Mouse (Mus musculus): ENCODE results near the gene Rnf220. TPM values are rescaled to one million over a fixed set of nuclear protein-coding genes. Genes with fewer than 3 reads are reported as not detected.

Rnf220 gene
- polyA plus RNA-seq, 1 experiment from 2014 or later = 102 TPM

- H3K9me3 ChIP-seq (replicated peaks) = no peaks in the 10 kb centered on the region
- peaks cover 100% of the 10 kb centered on the region for H3K27me3 ChIP-seq (ENCODE audit: low read depth, poor library complexity, severe bottlenecking)
- DNase-seq (ENCODE audit: low spot score) = no peak
- peaks cover 61% of the 10 kb centered on the region for H3K4me1 ChIP-seq
- 61% methylated on average over 16 of the region's 16 CpGs for WGBS
- H3K36me3 ChIP-seq = no peaks in the 10 kb centered on the region
- peak overlapping the region; percentile 13; the same call in 1 of the 2 replicates for H3K27ac ChIP-seq (replicated peaks)
- no peak overlapping the region for H3K4me3 ChIP-seq
These were observed 135.9 kb downstream of the Rnf220 start for GRCm38 (mm10) chr4:117360713-117361557.

DNA sequence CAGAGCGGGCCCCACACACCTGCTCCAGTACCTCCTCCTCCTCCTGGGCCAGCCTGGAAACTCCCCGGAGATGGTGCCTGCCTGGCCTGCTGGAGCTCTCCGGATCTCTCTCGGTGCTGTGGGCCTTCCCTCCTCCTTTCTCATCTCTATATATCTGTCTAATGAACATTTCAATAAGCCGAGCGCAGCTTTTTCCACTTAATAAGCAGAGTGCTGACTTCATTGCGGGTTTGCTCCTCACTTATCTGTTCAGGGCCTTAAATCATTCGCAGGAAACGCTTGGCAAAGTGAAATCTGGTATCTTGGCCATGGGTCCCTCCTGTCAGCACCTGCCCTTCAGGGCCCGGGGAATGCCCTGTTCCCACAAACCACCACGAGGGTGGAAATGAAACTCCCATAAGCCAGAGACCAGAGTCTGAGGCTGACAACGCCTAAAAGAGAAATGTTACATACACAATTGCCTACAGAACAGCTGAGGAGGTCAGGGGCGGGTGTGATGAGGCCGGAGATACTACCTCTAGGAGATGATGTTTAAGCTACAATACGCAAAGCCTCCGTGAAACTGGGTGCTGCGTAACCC is 137.0 kb downstream of the Rnf220 start:
- H3K4me1 ChIP-seq = peaks cover 67% of the 10 kb centered on the region
- no peak for DNase-seq (ENCODE audit: low spot score)
- no peaks in the 10 kb centered on the region for H3K36me3 ChIP-seq

DNA sequence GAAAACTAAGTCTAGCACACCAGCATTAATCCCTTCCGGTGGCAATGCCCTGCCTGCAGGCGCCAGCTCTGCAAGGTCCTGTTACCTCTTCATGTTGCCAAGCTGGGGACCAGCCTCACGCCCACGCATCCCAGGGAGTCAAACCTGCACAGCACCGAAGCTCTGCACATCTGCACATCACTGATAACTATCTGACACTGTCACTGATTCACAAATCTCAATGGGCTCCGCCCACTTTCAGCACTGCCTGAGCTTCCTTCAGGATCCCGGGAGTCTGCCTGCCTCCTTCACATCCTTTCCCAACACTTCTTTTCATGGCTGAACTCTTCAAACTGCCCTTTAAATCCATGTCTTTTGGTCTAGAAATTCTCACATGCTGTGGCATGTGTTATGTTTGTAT is 138.9 kb downstream of the Rnf220 start:
- Histone ChIP-seq H3K27ac (replicated peaks) (no peak overlapping the region), H3K4me1 (peaks cover 79% of the 10 kb centered on the region), H3K27me3 (ENCODE audit: low read depth, poor library complexity, severe bottlenecking) (peaks cover 100% of the 10 kb centered on the region), H3K36me3 (no peaks in the 10 kb centered on the region), H3K4me3 (no peak overlapping the region), H3K9me3 (replicated peaks) (no peaks in the 10 kb centered on the region)
- WGBS = 79% methylated on average over 7 of the region's 7 CpGs
- no peak for DNase-seq (ENCODE audit: low spot score)

More for the DNA sequence above, 137.0 kb downstream of the Rnf220 start:
- peaks cover 100% of the 10 kb centered on the region for H3K27me3 ChIP-seq (ENCODE audit: low read depth, poor library complexity, severe bottlenecking)
- no peak overlapping the region for H3K4me3 ChIP-seq
- 90% methylated on average over 17 of the region's 17 CpGs for WGBS
- H3K9me3 ChIP-seq (replicated peaks) = no peaks in the 10 kb centered on the region
- H3K27ac ChIP-seq (replicated peaks) = no peak overlapping the region

GRCm38 (mm10) chr4:117357104-117357503 is 139.7 kb downstream of the Rnf220 start:
- H3K27me3 ChIP-seq (ENCODE audit: low read depth, poor library complexity, severe bottlenecking) = peaks cover 100% of the 10 kb centered on the region
- no peak overlapping the region for H3K4me3 ChIP-seq
- no peaks in the 10 kb centered on the region for H3K9me3 ChIP-seq (replicated peaks)
- peaks cover 79% of the 10 kb centered on the region for H3K4me1 ChIP-seq
- WGBS = 74% methylated on average over 5 of the region's 5 CpGs
- H3K36me3 ChIP-seq = no peaks in the 10 kb centered on the region
- no peak overlapping the region for H3K27ac ChIP-seq (replicated peaks)
- DNase-seq (ENCODE audit: low spot score) = no peak

DNA sequence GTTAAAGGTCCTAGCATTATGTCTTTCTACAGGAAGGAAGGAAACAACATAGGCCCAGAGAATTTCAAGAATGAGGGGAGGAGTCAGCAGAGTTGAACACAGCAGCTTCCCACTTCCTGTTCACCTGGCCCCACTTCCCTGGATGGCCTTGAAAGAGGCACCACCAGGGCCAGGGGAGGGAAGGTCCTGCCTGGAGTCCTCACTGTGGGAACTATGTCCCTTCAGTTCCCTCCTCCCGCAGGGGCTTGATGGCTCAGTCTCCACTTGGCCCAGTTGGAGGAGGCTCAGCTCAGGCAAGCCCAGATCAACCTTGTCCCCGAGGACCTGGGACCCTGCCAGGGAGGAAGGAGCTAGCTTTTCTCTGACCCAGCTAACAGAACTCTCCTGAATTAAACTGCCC is 140.6 kb downstream of the Rnf220 start:
- H3K9me3 ChIP-seq (replicated peaks) = no peaks in the 10 kb centered on the region

GRCm38 (mm10) chr4:117354651-117355050 is 142.2 kb downstream of the Rnf220 start:
- DNase-seq (ENCODE audit: low spot score) = no peak
- no peaks in the 10 kb centered on the region for H3K9me3 ChIP-seq (replicated peaks)
- H3K4me3 ChIP-seq = no peak overlapping the region
- 74% methylated on average over 6 of the region's 6 CpGs for WGBS
- peaks cover 68% of the 10 kb centered on the region for H3K4me1 ChIP-seq
- H3K27me3 ChIP-seq (ENCODE audit: low read depth, poor library complexity, severe bottlenecking) = peaks cover 100% of the 10 kb centered on the region
- 0 out of 2 replicates have a peak overlapping the region, but pooled peaks have one; percentile 28 for H3K27ac ChIP-seq (replicated peaks)
- H3K36me3 ChIP-seq = no peaks in the 10 kb centered on the region

More for the DNA sequence above, 140.6 kb downstream of the Rnf220 start:
- H3K27ac ChIP-seq (replicated peaks) = peak overlapping the region; percentile 23; the same call in 1 of the 2 replicates
- H3K27me3 ChIP-seq (ENCODE audit: low read depth, poor library complexity, severe bottlenecking) = peaks cover 100% of the 10 kb centered on the region
- H3K36me3 ChIP-seq = no peaks in the 10 kb centered on the region
- WGBS = 72% methylated on average over 2 of the region's 2 CpGs
- no peak overlapping the region for H3K4me3 ChIP-seq
- no peak for DNase-seq (ENCODE audit: low spot score)
- peaks cover 72% of the 10 kb centered on the region for H3K4me1 ChIP-seq

DNA sequence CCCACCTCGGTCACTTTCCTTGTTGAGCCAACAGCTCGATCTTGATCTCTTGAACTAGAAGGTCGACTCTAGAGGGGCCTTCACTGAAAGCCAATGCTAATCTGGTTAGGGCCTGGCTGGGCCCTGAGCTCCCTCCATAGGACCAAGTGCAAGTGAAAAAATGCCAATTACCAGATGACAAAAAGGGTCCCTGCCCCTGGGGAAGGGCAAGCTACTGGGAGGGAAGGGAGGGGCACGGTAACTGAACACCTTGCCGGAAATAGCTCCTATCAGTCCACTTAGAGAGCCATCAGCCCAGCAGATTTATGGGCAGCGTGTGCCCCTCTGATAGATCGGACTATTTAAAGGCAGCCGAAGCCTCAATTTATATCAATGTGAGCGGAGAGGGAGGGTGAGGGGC is 143.9 kb downstream of the Rnf220 start:
- Histone ChIP-seq H3K36me3 (no peaks in the 10 kb centered on the region), H3K27me3 (ENCODE audit: low read depth, poor library complexity, severe bottlenecking) (peaks cover 96% of the 10 kb centered on the region), H3K4me1 (peaks cover 66% of the 10 kb centered on the region), H3K4me3 (no peak overlapping the region), H3K27ac (replicated peaks) (no peak overlapping the region), H3K9me3 (replicated peaks) (no peaks in the 10 kb centered on the region)
- WGBS = 78% methylated on average over 9 of the region's 9 CpGs
- DNase-seq (ENCODE audit: low spot score) = no peak

DNA sequence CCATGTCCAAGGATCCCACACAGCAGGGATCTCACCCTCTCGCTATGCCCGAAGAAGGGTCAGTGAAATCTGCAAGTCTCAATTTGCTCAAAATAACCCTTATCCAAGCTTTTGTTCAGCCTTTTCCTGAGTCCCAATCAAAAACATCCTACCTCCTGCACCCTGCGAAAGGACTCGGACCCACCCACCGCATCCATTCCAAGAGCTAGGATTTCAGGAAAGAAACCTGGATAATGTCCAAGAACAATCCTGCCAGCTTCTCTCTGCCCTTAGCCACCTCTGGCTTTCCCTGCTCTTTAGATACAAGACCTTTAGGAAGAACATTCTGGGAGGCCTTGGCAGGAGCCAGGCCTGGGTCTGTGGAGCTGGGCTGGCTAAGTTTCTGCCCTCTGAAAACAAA is 144.8 kb downstream of the Rnf220 start:
- Histone ChIP-seq H3K4me1 (peaks cover 61% of the 10 kb centered on the region), H3K9me3 (replicated peaks) (no peaks in the 10 kb centered on the region), H3K27ac (replicated peaks) (no peak overlapping the region), H3K27me3 (ENCODE audit: low read depth, poor library complexity, severe bottlenecking) (peaks cover 95% of the 10 kb centered on the region), H3K36me3 (no peaks in the 10 kb centered on the region), H3K4me3 (no peak overlapping the region)
- DNase-seq (ENCODE audit: low spot score) = no peak
- 85% methylated on average over 5 of the region's 5 CpGs for WGBS

GRCm38 (mm10) chr4:117350139-117350693 is 146.6 kb downstream of the Rnf220 start:
- H3K27me3 ChIP-seq (ENCODE audit: low read depth, poor library complexity, severe bottlenecking) = peaks cover 93% of the 10 kb centered on the region
- H3K27ac ChIP-seq (replicated peaks) = peak overlapping the region; percentile 3; the same call in 1 of the 2 replicates
- no peak for DNase-seq (ENCODE audit: low spot score)
- H3K4me3 ChIP-seq = no peak overlapping the region
- no peaks in the 10 kb centered on the region for H3K36me3 ChIP-seq
- no peaks in the 10 kb centered on the region for H3K9me3 ChIP-seq (replicated peaks)
- peaks cover 55% of the 10 kb centered on the region for H3K4me1 ChIP-seq
- 84% methylated on average over 12 of the region's 12 CpGs for WGBS

DNA sequence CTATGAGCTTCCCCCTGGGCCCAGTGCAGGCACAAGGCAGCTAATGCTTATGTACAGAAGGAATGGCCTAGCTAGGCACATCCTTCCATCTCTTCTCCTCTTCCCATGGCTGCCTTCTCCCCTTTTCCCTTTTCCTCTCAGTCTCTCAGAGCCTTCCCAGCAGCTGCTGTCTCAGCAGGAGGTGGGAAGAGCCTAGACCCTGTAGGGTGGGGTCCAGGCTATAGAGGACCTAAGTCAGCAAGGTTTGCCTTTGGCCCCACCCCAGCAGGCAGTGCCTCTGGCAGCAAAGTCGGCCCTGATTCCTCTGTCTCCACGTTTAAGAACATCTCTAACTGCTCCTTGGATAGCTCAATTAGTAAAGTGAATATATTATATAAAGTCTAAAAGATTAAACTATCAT is 147.5 kb downstream of the Rnf220 start:
- Histone ChIP-seq H3K36me3 (no peaks in the 10 kb centered on the region), H3K27me3 (ENCODE audit: low read depth, poor library complexity, severe bottlenecking) (peaks cover 93% of the 10 kb centered on the region), H3K9me3 (replicated peaks) (no peaks in the 10 kb centered on the region), H3K27ac (replicated peaks) (peak overlapping the region; percentile 13; the same call in 1 of the 2 replicates), H3K4me3 (no peak overlapping the region), H3K4me1 (peaks cover 49% of the 10 kb centered on the region)
- no peak for DNase-seq (ENCODE audit: low spot score)
- WGBS = 30% methylated on average over 2 of the region's 2 CpGs

GRCm38 (mm10) chr4:117346025-117346424 is 150.8 kb downstream of the Rnf220 start:
- no peak for DNase-seq (ENCODE audit: low spot score)
- Histone ChIP-seq H3K4me3 (no peak overlapping the region), H3K4me1 (peaks cover 50% of the 10 kb centered on the region), H3K9me3 (replicated peaks) (no peaks in the 10 kb centered on the region), H3K27me3 (ENCODE audit: low read depth, poor library complexity, severe bottlenecking) (peaks cover 88% of the 10 kb centered on the region), H3K27ac (replicated peaks) (no peak overlapping the region), H3K36me3 (no peaks in the 10 kb centered on the region)
- 74% methylated on average over 6 of the region's 6 CpGs for WGBS

GRCm38 (mm10) chr4:117343385-117343784 is 153.5 kb downstream of the Rnf220 start:
- Histone ChIP-seq H3K27me3 (ENCODE audit: low read depth, poor library complexity, severe bottlenecking) (peaks cover 65% of the 10 kb centered on the region), H3K27ac (replicated peaks) (0 out of 2 replicates have a peak overlapping the region, but pooled peaks have one; percentile 72), H3K9me3 (replicated peaks) (no peaks in the 10 kb centered on the region), H3K4me3 (no peak overlapping the region), H3K4me1 (peaks cover 32% of the 10 kb centered on the region), H3K36me3 (no peaks in the 10 kb centered on the region)
- WGBS = 68% methylated on average over 8 of the region's 8 CpGs
- no peak for DNase-seq (ENCODE audit: low spot score)

DNA sequence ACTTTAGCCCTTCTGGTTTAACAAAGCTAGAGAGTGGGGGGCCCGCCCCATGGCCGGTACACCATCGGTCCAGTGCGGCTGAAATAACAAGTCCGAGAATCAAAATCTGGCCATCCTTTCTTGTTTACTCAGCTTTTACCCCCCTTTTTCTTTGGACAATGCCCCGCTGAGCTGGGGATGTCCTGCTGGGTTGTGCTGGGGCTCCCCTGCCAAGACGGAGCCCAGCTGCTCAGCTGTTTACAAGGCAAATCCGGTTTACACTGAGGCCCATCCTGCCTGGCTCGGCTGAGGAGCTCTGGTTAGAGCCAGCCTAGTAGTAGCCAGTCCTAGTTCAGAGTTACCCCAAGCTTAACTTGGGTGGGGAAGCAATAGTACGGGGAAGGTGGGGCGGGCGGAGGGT is 154.1 kb downstream of the Rnf220 start:
- no peak for DNase-seq (ENCODE audit: low spot score)
- Histone ChIP-seq H3K4me1 (peaks cover 32% of the 10 kb centered on the region), H3K9me3 (replicated peaks) (no peaks in the 10 kb centered on the region), H3K4me3 (no peak overlapping the region), H3K36me3 (no peaks in the 10 kb centered on the region), H3K27me3 (ENCODE audit: low read depth, poor library complexity, severe bottlenecking) (peaks cover 59% of the 10 kb centered on the region), H3K27ac (replicated peaks) (peak overlapping the region; percentile 72)
- WGBS = 31% methylated on average over 12 of the region's 12 CpGs
